In genomic region chrX:6399193-6399592, GRCm38 (mm10) we compare ENCODE assay signal across 8 mouse cellular contexts. TPM values are rescaled to one million over a fixed set of nuclear protein-coding genes. Genes with fewer than 3 reads are reported as not detected.
A peak's percentile ranks its signal among the peaks of the same experiment; 100 is the strongest.
DNase-seq lines count a peak whose midpoint lies in the region; ATAC-seq and TF ChIP-seq lines count a peak whose summit lies in the region.

No protein-coding gene starts in this region.

- peak overlapping the region; percentile 66; the same call in 1 of the 2 replicates for H3K4me3 ChIP-seq in kidney, postnatal 0 days (replicated peaks; ENCODE audit: low read depth, low read length)
- H3K4me3 ChIP-seq in embryonic fibroblast, embryonic 13.5 days (ENCODE audit: insufficient read depth, low read length), result peak overlapping the region; percentile 35
- peak overlapping the region; percentile 53; the same call in 1 of the 2 replicates for H3K4me3 ChIP-seq in intestine, postnatal 0 days (ENCODE audit: low read depth, low read length)
- peak overlapping the region; percentile 59 for H3K4me3 ChIP-seq in neural tube, embryonic 13.5 days

- TF ChIP-seq POLR2A in embryonic fibroblast, embryonic 13.5 days (IDR thresholded peaks at IDR 0.05; ENCODE audit: low read depth, low read length), result no peak

- H3K36me3 ChIP-seq in kidney, postnatal 0 days (ENCODE audit: insufficient read depth, low read length), result no peaks in the 10 kb centered on the region
- H3K36me3 ChIP-seq in intestine, postnatal 0 days (ENCODE audit: control insufficient read depth, insufficient read depth), result no peaks in the 10 kb centered on the region
- H3K36me3 ChIP-seq in neural tube, embryonic 13.5 days, result no peaks in the 10 kb centered on the region

- TF ChIP-seq CTCF in kidney, postnatal 0 days (IDR thresholded peaks at IDR 0.05; ENCODE audit: low read depth), result no peak
- no peak for TF ChIP-seq CTCF in embryonic fibroblast, embryonic 13.5 days (IDR thresholded peaks at IDR 0.05; ENCODE audit: borderline replicate concordance, insufficient read depth, low read length)
- no peak for TF ChIP-seq CTCF in intestine, postnatal 0 days (IDR thresholded peaks at IDR 0.05; ENCODE audit: low read depth)

- no peak for DNase-seq in kidney, postnatal 0 days (ENCODE audit: low spot score)
- no peak for DNase-seq in kidney, adult 8-10 months
- no peak for DNase-seq in adrenal gland, postnatal 14 days
- no peak for DNase-seq in urinary bladder, postnatal 25 days (ENCODE audit: low spot score)
- no peak for DNase-seq in kidney, adult 9 months

- 0 out of 2 replicates have a peak overlapping the region, but pooled peaks have one; percentile 42 for H3K9ac ChIP-seq in kidney, postnatal 0 days (ENCODE audit: low read depth, low read length)
- H3K9ac ChIP-seq in intestine, postnatal 0 days (ENCODE audit: low read depth, low read length), result 0 out of 2 replicates have a peak overlapping the region, but pooled peaks have one; percentile 7
- peak overlapping the region; percentile 74; the same call in 1 of the 2 replicates for H3K9ac ChIP-seq in neural tube, embryonic 13.5 days

- H3K27me3 ChIP-seq in kidney, postnatal 0 days (ENCODE audit: insufficient read depth, low read length), result no peaks in the 10 kb centered on the region
- H3K27me3 ChIP-seq in intestine, postnatal 0 days (replicated peaks; ENCODE audit: control insufficient read depth, insufficient read depth, low read length), result no peaks in the 10 kb centered on the region
- H3K27me3 ChIP-seq in neural tube, embryonic 13.5 days, result no peaks in the 10 kb centered on the region

- no peaks in the 10 kb centered on the region for H3K4me1 ChIP-seq in kidney, postnatal 0 days (replicated peaks; ENCODE audit: insufficient read depth, low read length)
- peaks cover 2% of the 10 kb centered on the region; the same call in 1 of the 2 replicates for H3K4me1 ChIP-seq in embryonic fibroblast, embryonic 13.5 days (ENCODE audit: control insufficient read depth, insufficient read depth, low read length)
- no peaks in the 10 kb centered on the region for H3K4me1 ChIP-seq in intestine, postnatal 0 days (replicated peaks; ENCODE audit: control insufficient read depth, insufficient read depth, low read length)
- peaks cover 8% of the 10 kb centered on the region; the same call in 1 of the 2 replicates for H3K4me1 ChIP-seq in neural tube, embryonic 13.5 days (replicated peaks)

- WGBS in kidney, postnatal 0 days, result 76% methylated on average over 1 of the region's 1 CpGs
- WGBS in intestine, postnatal 0 days, result 63% methylated on average over 1 of the region's 1 CpGs
- WGBS in neural tube, embryonic 13.5 days, result 53% methylated on average over 1 of the region's 1 CpGs

- no peaks in the 10 kb centered on the region for H3K9me3 ChIP-seq in kidney, postnatal 0 days (replicated peaks; ENCODE audit: low read length)
- no peaks in the 10 kb centered on the region for H3K9me3 ChIP-seq in intestine, postnatal 0 days (ENCODE audit: control insufficient read depth)
- H3K9me3 ChIP-seq in neural tube, embryonic 13.5 days, result no peaks in the 10 kb centered on the region

- peak overlapping the region; percentile 92 for H3K27ac ChIP-seq in kidney, postnatal 0 days
- H3K27ac ChIP-seq in embryonic fibroblast, embryonic 13.5 days (ENCODE audit: insufficient read depth, low read length), result peak overlapping the region; percentile 68
- no peak overlapping the region for H3K27ac ChIP-seq in intestine, postnatal 0 days (ENCODE audit: low read depth, low read length)
- peak overlapping the region; percentile 71 for H3K27ac ChIP-seq in neural tube, embryonic 13.5 days (replicated peaks)

- no peak for ATAC-seq in kidney, postnatal 0 days (replicated peaks; ENCODE audit: low FRiP score, low read depth)
- ATAC-seq in intestine, postnatal 0 days, result no peak
- no peak for ATAC-seq in neural tube, embryonic 13.5 days (ENCODE audit: low read depth)

- peak overlapping the region; percentile 54 for H3K4me2 ChIP-seq in kidney, postnatal 0 days (ENCODE audit: low read length)
- peak overlapping the region; percentile 81 for H3K4me2 ChIP-seq in intestine, postnatal 0 days (replicated peaks; ENCODE audit: low read depth)
- H3K4me2 ChIP-seq in neural tube, embryonic 13.5 days, result peak overlapping the region; percentile 65

RNA-seq across cellular contexts. Expression of gene Shroom4, which starts 0.5 kb away (rescaled TPM):
- polyA plus RNA-seq in kidney, postnatal 0 days (2015; fragmentation: Nextera tagmentation; extraction: Ambion mirVana), result 6.4 and 7.3 TPM in 2 replicates
- 21.9 and 26.5 TPM in 2 replicates for polyA plus RNA-seq in embryonic fibroblast, embryonic 13.5 days (2011; ENCODE audit: insufficient read length, low read depth, missing spikeins)
- 0.55 and 0.68 TPM in 2 replicates for polyA plus RNA-seq in intestine, postnatal 0 days (2015; fragmentation: Nextera tagmentation; extraction: Ambion mirVana)
- 1.6 and 2.2 TPM in 2 replicates for polyA plus RNA-seq in neural tube, embryonic 13.5 days (2015; fragmentation: Nextera tagmentation; extraction: Ambion mirVana)
- total RNA-seq in adrenal gland, postnatal 14 days (2021), result 20.2 and 20.6 TPM in 2 replicates

Comparison
In these comparisons a context has a peak if more than half of its experiments do, and no peak if none do; other contexts are left out.
1. H3K9ac ChIP-seq: peak in every context shown above with its lines; median percentile 74 in neural tube, embryonic 13.5 days; 42 in kidney, postnatal 0 days; 7 in intestine, postnatal 0 days.